Mouse (Mus musculus): ENCODE results near the gene Tmem119.
A peak's percentile ranks its signal among the peaks of the same experiment; 100 is the strongest.

Gene Tmem119

GRCm38 (mm10) chr5:113800280-113800679 is at the start of gene Tmem119:
Tmem119 (minus strand) TSS chr5:113800516.
- DNase-seq (ENCODE audit: inconsistent ontology term) = peak; percentile 51

- DNase-seq (ENCODE audit: inconsistent ontology term) = no peak
These were observed 47.3 kb upstream of the Tmem119 start for GRCm38 (mm10) chr5:113847636-113848035.

GRCm38 (mm10) chr5:113846656-113847055 is 46.3 kb upstream of the Tmem119 start:
- no peak for DNase-seq (ENCODE audit: inconsistent ontology term)

GRCm38 (mm10) chr5:113845627-113846026 is 45.3 kb upstream of the Tmem119 start:
- no peak for DNase-seq (ENCODE audit: inconsistent ontology term)

GRCm38 (mm10) chr5:113844721-113845120 is 44.4 kb upstream of the Tmem119 start:
- DNase-seq (ENCODE audit: inconsistent ontology term) = peak; percentile 43

GRCm38 (mm10) chr5:113844106-113844505 is 43.8 kb upstream of the Tmem119 start:
- no peak for DNase-seq (ENCODE audit: inconsistent ontology term)

- DNase-seq (ENCODE audit: inconsistent ontology term) = no peak
These were observed 42.6 kb upstream of the Tmem119 start for GRCm38 (mm10) chr5:113842906-113843305.

GRCm38 (mm10) chr5:113842244-113842643 is 41.9 kb upstream of the Tmem119 start:
- no peak for DNase-seq (ENCODE audit: inconsistent ontology term)

- no peak for DNase-seq (ENCODE audit: inconsistent ontology term)
These were observed 41.2 kb upstream of the Tmem119 start for GRCm38 (mm10) chr5:113841243-113842225.

- DNase-seq (ENCODE audit: inconsistent ontology term) = no peak
These were observed 40.1 kb upstream of the Tmem119 start for GRCm38 (mm10) chr5:113840443-113840842.

GRCm38 (mm10) chr5:113836961-113837360 is 36.6 kb upstream of the Tmem119 start:
- no peak for DNase-seq (ENCODE audit: inconsistent ontology term)

GRCm38 (mm10) chr5:113833316-113833947 is 33.1 kb upstream of the Tmem119 start:
- DNase-seq (ENCODE audit: inconsistent ontology term) = no peak

GRCm38 (mm10) chr5:113832490-113832901 is 32.2 kb upstream of the Tmem119 start, which contains the start of gene Selplg:
Selplg (minus strand) TSS chr5:113832644.
- no peak for DNase-seq (ENCODE audit: inconsistent ontology term)

- DNase-seq (ENCODE audit: inconsistent ontology term) = no peak
These were observed 31.4 kb upstream of the Tmem119 start for GRCm38 (mm10) chr5:113831741-113832140.

GRCm38 (mm10) chr5:113830796-113831195 is 30.5 kb upstream of the Tmem119 start:
- DNase-seq (ENCODE audit: inconsistent ontology term) = no peak

GRCm38 (mm10) chr5:113830292-113830643 is 30.0 kb upstream of the Tmem119 start:
- DNase-seq (ENCODE audit: inconsistent ontology term) = no peak

GRCm38 (mm10) chr5:113829566-113830291 is 29.4 kb upstream of the Tmem119 start:
- no peak for DNase-seq (ENCODE audit: inconsistent ontology term)

- no peak for DNase-seq (ENCODE audit: inconsistent ontology term)
These were observed 28.2 kb upstream of the Tmem119 start for GRCm38 (mm10) chr5:113828481-113828880.

- DNase-seq (ENCODE audit: inconsistent ontology term) = no peak
These were observed 27.7 kb upstream of the Tmem119 start for GRCm38 (mm10) chr5:113827991-113828411.

- no peak for DNase-seq (ENCODE audit: inconsistent ontology term)
These were observed 26.3 kb upstream of the Tmem119 start for GRCm38 (mm10) chr5:113826619-113827018.

GRCm38 (mm10) chr5:113825558-113825957 is 25.2 kb upstream of the Tmem119 start:
- no peak for DNase-seq (ENCODE audit: inconsistent ontology term)

GRCm38 (mm10) chr5:113824228-113824627 is 23.9 kb upstream of the Tmem119 start:
- DNase-seq (ENCODE audit: inconsistent ontology term) = no peak
